Mouse (Mus musculus) forelimb bud, embryonic 11.5 days (tissue): ENCODE measurements around the gene D3Ertd254e.

Source experiments
- DNase-seq: peaks from one replicate; pipeline ENCODE4 v3.0.0-alpha.2; 2012; ENCODE audit warnings: low read depth, low spot score

The D3Ertd254e gene

DNA sequence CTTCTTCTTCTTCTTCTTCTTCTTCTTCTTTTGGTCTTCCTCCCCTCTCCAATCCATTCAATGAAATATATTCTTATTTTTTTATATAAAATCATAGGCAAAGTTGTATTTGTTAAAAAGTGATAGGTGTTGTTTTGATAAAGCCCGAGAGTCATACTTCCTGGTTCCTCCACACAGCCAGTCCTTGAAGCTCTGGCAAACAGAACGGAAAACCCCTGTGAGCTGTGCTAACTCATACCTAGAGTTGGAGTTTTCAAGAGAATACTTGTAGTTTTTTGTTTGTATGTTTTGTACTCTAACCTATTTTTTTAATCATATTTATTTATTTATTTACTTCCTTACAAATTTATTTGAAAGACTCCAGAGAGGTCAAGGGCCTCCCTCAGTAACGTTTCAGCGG is 61.9 kb downstream of the D3Ertd254e start:
- DNase-seq = no peak
